Mouse (Mus musculus): Measurements from ENCODE around the gene Timp3.

The Timp3 gene

DNA sequence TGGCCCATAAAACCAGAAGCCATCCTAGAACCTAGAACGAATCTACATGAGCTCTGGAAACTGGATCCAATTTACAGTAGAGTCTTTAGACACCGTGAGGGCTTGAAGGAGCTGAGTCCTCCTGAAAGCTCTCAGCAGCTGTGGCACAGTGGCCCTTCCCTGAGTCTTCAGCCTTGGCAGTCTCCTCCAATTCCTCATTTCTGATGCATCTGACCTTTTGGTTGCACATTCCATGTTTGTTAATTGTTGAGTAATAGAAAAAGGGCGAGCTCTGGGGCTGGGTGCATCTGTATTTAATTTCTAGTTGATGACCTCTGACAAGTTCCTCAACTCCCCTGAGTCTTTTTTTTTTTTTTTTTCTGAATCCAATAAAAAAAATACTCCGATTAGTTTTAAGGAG, 28.0 kb downstream of the Timp3 start:
- DNase-seq (ENCODE audit: low read depth, low spot score) = no peak

GRCm38 (mm10) chr10:86328691-86329090, 28.5 kb downstream of the Timp3 start:
- no peak for DNase-seq (ENCODE audit: low read depth, low spot score)

- DNase-seq (ENCODE audit: low read depth, low spot score) = no peak
These were observed 29.2 kb downstream of the Timp3 start for GRCm38 (mm10) chr10:86329241-86329882.

DNA sequence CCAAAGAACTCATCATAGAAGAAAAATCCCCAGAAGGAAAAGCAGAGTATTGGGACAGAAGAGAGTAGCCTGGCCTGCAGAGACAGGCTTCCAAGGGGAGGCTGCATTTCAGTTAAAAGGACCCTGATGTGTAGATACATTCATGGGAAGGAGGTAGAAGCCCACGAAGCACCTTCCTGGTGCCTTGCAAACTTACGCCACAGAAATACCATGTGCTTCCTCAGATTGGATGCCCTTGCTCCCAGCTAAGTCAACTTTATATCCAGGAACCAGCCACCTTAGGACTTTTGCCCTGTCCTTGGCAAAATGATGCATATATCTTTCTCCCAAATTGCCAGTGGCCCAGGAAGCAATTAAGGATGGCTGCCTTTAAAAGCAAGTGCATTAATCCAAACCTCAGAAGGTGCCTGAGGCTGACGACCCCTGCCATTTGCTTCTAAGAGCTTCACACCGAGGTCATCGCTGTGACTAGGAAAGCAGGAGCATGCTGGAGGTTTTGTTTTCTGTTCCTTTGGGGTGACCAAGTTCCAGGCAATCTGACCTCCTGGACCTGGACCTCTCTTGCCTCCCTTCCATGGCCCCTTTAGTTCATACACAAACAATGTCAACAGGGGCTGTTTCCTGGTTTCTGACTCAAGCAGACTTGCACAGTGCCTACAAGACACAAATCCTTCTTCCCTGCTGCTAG, 31.0 kb downstream of the Timp3 start:
- DNase-seq (ENCODE audit: low read depth, low spot score) = no peak

- DNase-seq (ENCODE audit: low read depth, low spot score) = no peak
These were observed 31.6 kb downstream of the Timp3 start for GRCm38 (mm10) chr10:86331681-86332281.

GRCm38 (mm10) chr10:86332942-86333341, 32.8 kb downstream of the Timp3 start:
- no peak for DNase-seq (ENCODE audit: low read depth, low spot score)

DNA sequence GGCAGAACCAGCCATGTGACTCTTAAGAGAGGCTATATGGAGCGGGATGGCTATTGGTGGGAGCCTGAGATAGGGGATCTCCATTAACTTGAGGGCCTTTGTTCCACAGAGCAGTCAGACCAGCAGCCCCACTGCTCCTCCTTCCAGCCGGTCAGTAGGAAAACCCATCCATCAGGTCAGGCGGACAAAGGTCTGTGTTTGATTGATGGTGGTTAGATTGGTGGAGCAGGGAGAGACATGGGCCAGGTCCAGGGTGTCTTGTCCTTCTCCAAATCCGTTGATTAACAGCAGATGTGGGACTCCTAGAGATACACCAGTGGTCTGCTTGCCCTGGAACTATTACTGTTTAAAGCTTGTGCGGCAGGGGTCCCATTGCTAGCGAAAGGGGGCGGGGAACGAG, 34.4 kb downstream of the Timp3 start:
- DNase-seq (ENCODE audit: low read depth, low spot score) = no peak

GRCm38 (mm10) chr10:86336506-86336905, 36.3 kb downstream of the Timp3 start:
- no peak for DNase-seq (ENCODE audit: low read depth, low spot score)

DNA sequence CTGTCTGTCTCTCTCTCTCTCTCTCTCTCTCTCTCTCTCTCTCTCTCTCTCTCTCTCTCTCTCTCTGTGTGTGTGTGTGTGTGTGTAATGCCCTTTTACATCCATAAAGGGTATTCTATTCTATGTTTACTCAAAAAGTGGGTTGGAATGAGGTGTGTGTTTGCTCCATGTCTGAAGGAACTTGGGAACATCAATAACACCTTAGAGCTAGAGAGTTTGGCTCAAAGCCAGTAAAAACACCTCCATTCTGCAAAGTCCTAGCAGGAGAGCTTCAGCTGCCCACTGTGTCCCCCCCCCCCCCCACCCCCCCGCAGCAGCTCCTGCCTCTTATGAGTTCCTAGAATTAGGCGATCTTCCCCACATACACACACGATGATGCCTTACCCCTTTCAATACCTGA, 37.1 kb downstream of the Timp3 start:
- DNase-seq (ENCODE audit: low read depth, low spot score) = no peak

GRCm38 (mm10) chr10:86338121-86338715, 38.0 kb downstream of the Timp3 start:
- no peak for DNase-seq (ENCODE audit: low read depth, low spot score)

DNA sequence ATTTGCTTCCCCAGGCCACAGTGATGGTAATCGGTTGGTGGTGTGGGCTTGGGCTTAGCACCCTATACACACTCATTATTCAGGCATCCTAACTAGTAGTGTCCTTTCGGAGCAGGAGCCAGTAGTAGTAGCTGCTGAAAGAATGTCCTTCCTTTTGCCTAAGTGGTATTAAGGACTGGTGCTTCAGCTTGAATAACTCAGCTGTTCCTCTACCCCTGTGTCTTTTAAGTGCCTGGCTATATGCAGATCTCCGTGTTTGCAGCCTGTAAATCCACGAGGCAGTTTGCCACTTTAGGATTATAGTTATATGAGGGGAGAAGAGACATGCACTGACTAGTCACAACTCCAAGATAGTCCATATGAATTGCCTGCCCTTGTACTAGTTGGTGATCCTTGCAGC, 38.9 kb downstream of the Timp3 start:
- DNase-seq (ENCODE audit: low read depth, low spot score) = no peak

- DNase-seq (ENCODE audit: low read depth, low spot score) = no peak
These were observed 39.6 kb downstream of the Timp3 start for GRCm38 (mm10) chr10:86339649-86340379.

- DNase-seq (ENCODE audit: low read depth, low spot score) = no peak
These were observed 40.2 kb downstream of the Timp3 start for GRCm38 (mm10) chr10:86340421-86340820.

DNA sequence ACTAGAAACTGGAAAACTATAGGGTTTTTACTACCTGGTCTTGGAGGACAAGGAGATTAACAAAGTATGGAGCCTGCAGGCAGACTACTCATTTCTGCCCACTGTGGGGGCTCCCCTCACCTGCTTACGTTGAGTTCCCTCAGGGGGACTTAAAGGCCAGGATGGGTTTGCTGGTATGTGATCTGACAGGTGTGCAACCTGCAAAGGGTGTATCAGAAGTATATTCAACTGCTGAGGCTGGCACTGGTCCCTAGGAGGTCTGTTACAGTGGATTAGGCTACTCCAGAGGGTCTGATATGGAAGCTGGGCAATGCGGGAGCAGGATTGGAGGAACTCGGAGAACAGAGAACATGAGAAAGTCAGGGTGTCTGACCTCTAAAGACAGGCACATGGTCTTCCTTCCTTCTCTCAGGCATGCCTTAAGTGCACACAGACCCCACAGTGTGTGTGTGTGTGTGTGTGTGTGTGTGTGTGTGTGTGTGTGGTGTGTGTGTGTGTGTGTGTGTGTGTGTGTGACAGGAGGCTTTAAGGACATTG, 40.9 kb downstream of the Timp3 start:
- no peak for DNase-seq (ENCODE audit: low read depth, low spot score)

GRCm38 (mm10) chr10:86341589-86341988, 41.4 kb downstream of the Timp3 start:
- no peak for DNase-seq (ENCODE audit: low read depth, low spot score)

GRCm38 (mm10) chr10:86342151-86342550, 42.0 kb downstream of the Timp3 start:
- no peak for DNase-seq (ENCODE audit: low read depth, low spot score)

GRCm38 (mm10) chr10:86342713-86343112, 42.5 kb downstream of the Timp3 start:
- no peak for DNase-seq (ENCODE audit: low read depth, low spot score)

GRCm38 (mm10) chr10:86343362-86343761, 43.2 kb downstream of the Timp3 start:
- no peak for DNase-seq (ENCODE audit: low read depth, low spot score)

DNA sequence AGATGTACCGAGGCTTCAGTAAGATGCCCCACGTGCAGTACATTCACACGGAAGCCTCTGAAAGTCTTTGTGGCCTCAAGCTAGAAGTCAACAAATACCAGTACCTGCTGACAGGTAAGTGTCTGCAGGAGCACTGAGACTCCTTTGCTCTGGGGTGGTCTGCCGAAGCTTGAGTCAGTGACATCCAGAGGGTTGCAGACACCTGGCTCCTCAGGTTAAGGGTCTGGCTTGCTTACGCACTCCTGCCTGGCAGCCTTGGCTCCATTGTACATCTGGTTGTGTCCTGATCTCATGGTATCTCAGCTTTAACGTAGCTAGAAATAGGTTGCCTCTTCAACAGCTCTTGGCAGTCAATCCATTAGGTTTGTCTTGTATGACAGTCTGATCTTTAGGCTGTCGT, 43.8 kb downstream of the Timp3 start:
- DNase-seq (ENCODE audit: low read depth, low spot score) = no peak

DNA sequence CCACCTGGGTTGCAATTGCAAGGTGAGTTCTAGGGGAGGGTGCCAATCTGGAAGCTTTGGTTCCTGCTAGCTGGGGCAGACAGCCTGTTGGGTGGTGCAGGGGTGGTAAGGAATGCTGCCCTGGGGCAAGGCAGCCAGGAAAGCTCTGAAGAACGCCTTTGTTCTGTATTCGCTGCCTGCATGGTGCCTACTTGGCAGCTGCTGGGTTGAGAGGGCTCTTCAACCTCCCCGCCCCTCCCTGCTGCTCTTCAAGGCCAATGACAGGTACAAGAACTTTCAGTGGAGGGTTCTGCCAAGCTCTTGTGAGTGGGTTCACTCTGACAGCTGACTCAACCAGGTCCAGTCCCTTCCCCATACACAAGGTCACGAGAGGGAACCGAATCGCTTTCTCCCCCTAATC, 44.5 kb downstream of the Timp3 start:
- DNase-seq (ENCODE audit: low read depth, low spot score) = no peak

DNA sequence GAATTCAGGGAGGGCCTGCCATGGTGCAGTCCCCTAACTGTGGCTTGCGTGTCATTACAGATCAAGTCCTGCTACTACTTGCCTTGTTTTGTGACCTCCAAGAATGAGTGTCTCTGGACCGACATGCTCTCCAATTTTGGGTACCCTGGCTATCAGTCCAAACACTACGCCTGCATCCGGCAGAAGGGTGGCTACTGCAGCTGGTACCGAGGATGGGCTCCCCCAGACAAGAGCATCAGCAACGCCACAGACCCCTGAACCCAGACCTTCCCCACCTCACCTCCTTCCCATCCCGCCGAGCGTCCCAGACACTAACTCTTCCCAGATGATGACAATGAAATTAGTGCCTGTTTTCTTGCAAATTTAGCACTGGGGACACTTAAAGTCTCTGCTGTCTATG, 45.5 kb downstream of the Timp3 start:
- DNase-seq (ENCODE audit: low read depth, low spot score) = no peak

Data from A20 (cell line).